In genomic region chr4:149168016-149168415, GRCm38 (mm10) we compare ENCODE assay signal across 12 mouse cellular contexts. TPM values are rescaled to one million over a fixed set of nuclear protein-coding genes. Genes with fewer than 3 reads are reported as not detected.
A peak's percentile ranks its signal among the peaks of the same experiment; 100 is the strongest.
DNase-seq lines count a peak whose midpoint lies in the region; ATAC-seq and TF ChIP-seq lines count a peak whose summit lies in the region.
"Had no signal": no experiment of that assay in that cellular context is flagged by ENCODE, and none has a peak within 500 bp of the region (broad histone marks: within the 10 kb centered on the region; RNA-seq: fewer than 3 reads in every experiment).

No protein-coding gene starts in this region.

- no peaks in the 10 kb centered on the region for H3K27me3 ChIP-seq in limb, embryonic 12.5 days
- no peaks in the 10 kb centered on the region for H3K27me3 ChIP-seq in limb, embryonic 10.5 days (ENCODE audit: low read depth, poor library complexity, severe bottlenecking)
- H3K27me3 ChIP-seq in G1E (ENCODE audit: insufficient read depth, low read length): no peaks in the 10 kb centered on the region
- H3K27me3 ChIP-seq in intestine, embryonic 15.5 days (replicated peaks): no peaks in the 10 kb centered on the region
- H3K27me3 ChIP-seq in neural tube, embryonic 13.5 days: no peaks in the 10 kb centered on the region
- no peaks in the 10 kb centered on the region for H3K27me3 ChIP-seq in midbrain, embryonic 16.5 days (ENCODE audit: control insufficient read depth, insufficient read depth, low read depth, low read length)

- TF ChIP-seq CTCF in G1E (IDR thresholded peaks at IDR 0.05; ENCODE audit: low read depth, low read length): no peak

- no peak overlapping the region for H3K27ac ChIP-seq in limb, embryonic 12.5 days
- H3K27ac ChIP-seq in limb, embryonic 10.5 days: no peak overlapping the region
- H3K27ac ChIP-seq in intestine, embryonic 15.5 days: no peak overlapping the region
- no peak overlapping the region for H3K27ac ChIP-seq in neural tube, embryonic 13.5 days (replicated peaks)
- no peak overlapping the region for H3K27ac ChIP-seq in midbrain, embryonic 16.5 days (ENCODE audit: low read length)

- peaks cover 20% of the 10 kb centered on the region for H3K36me3 ChIP-seq in limb, embryonic 12.5 days
- H3K36me3 ChIP-seq in limb, embryonic 10.5 days: peaks cover 23% of the 10 kb centered on the region
- peaks cover 35% of the 10 kb centered on the region for H3K36me3 ChIP-seq in G1E (replicated peaks)
- H3K36me3 ChIP-seq in intestine, embryonic 15.5 days: peaks cover 4% of the 10 kb centered on the region; the same call in 1 of the 2 replicates
- peaks cover 23% of the 10 kb centered on the region for H3K36me3 ChIP-seq in neural tube, embryonic 13.5 days
- H3K36me3 ChIP-seq in midbrain, embryonic 16.5 days (ENCODE audit: control insufficient read depth, insufficient read depth, low read length): peaks cover 3% of the 10 kb centered on the region; the same call in 1 of the 2 replicates

- no peak overlapping the region; the same call in 1 of the 2 replicates for H3K4me3 ChIP-seq in limb, embryonic 12.5 days (replicated peaks)
- H3K4me3 ChIP-seq in limb, embryonic 10.5 days: no peak overlapping the region
- peak overlapping the region; percentile 96; the same call in 1 of the 2 replicates for H3K4me3 ChIP-seq in G1E (ENCODE audit: low read depth, low read length)
- peak overlapping the region; percentile 83; the same call in 1 of the 2 replicates for H3K4me3 ChIP-seq in intestine, embryonic 15.5 days (replicated peaks)
- no peak overlapping the region for H3K4me3 ChIP-seq in neural tube, embryonic 13.5 days
- H3K4me3 ChIP-seq in midbrain, embryonic 16.5 days (ENCODE audit: low read depth, low read length): no peak overlapping the region

- H3K4me2 ChIP-seq in limb, embryonic 12.5 days: peak overlapping the region; percentile 83; the same call in 1 of the 2 replicates
- peak overlapping the region; percentile 81 for H3K4me2 ChIP-seq in intestine, embryonic 15.5 days (replicated peaks)
- peak overlapping the region; percentile 96; the same call in 1 of the 2 replicates for H3K4me2 ChIP-seq in neural tube, embryonic 13.5 days
- no peak overlapping the region for H3K4me2 ChIP-seq in midbrain, embryonic 16.5 days (ENCODE audit: low read length)

- no peak overlapping the region for H3K9ac ChIP-seq in limb, embryonic 12.5 days (replicated peaks)
- H3K9ac ChIP-seq in intestine, embryonic 15.5 days: no peak overlapping the region
- no peak overlapping the region for H3K9ac ChIP-seq in neural tube, embryonic 13.5 days
- no peak overlapping the region for H3K9ac ChIP-seq in midbrain, embryonic 16.5 days (ENCODE audit: low read depth, low read length)

- DNase-seq in limb, embryonic 10.5 days (ENCODE audit: low spot score): no peak
- DNase-seq in G1E (ENCODE audit: low spot score): no peak
- no peak for DNase-seq in thymus, adult 18-20 months
- DNase-seq: cerebellum, adult 2 months; gastrocnemius, postnatal 25 days; heart, postnatal 4 days; kidney, adult 2 months had no signal

- no peak for ATAC-seq in limb, embryonic 12.5 days (ENCODE audit: insufficient number of reproducible peaks, insufficient read depth, low FRiP score, low TSS enrichment, low read depth)
- ATAC-seq in G1E (ENCODE audit: extremely low read depth, insufficient number of reproducible peaks, low FRiP score, poor library complexity, severe bottlenecking): no peak
- ATAC-seq in intestine, embryonic 15.5 days: no peak
- no peak for ATAC-seq in neural tube, embryonic 13.5 days (ENCODE audit: low read depth)
- ATAC-seq in midbrain, embryonic 16.5 days: no peak

- no peaks in the 10 kb centered on the region for H3K9me3 ChIP-seq in limb, embryonic 12.5 days
- no peaks in the 10 kb centered on the region for H3K9me3 ChIP-seq in limb, embryonic 10.5 days (replicated peaks)
- H3K9me3 ChIP-seq in G1E (replicated peaks): no peaks in the 10 kb centered on the region
- H3K9me3 ChIP-seq in intestine, embryonic 15.5 days: no peaks in the 10 kb centered on the region
- H3K9me3 ChIP-seq in neural tube, embryonic 13.5 days: no peaks in the 10 kb centered on the region
- H3K9me3 ChIP-seq in midbrain, embryonic 16.5 days (replicated peaks; ENCODE audit: control insufficient read depth, low read length, poor library complexity, severe bottlenecking): no peaks in the 10 kb centered on the region

- WGBS in limb, embryonic 12.5 days: 86% methylated on average over 2 of the region's 2 CpGs
- WGBS in limb, embryonic 10.5 days: 90% methylated on average over 2 of the region's 2 CpGs
- WGBS in intestine, embryonic 15.5 days: 71% methylated on average over 2 of the region's 2 CpGs
- 65% methylated on average over 2 of the region's 2 CpGs for WGBS in neural tube, embryonic 13.5 days
- WGBS in midbrain, embryonic 16.5 days: 80% methylated on average over 2 of the region's 2 CpGs

- peaks cover 9% of the 10 kb centered on the region; the same call in 1 of the 2 replicates for H3K4me1 ChIP-seq in limb, embryonic 12.5 days (replicated peaks)
- peaks cover 28% of the 10 kb centered on the region for H3K4me1 ChIP-seq in limb, embryonic 10.5 days
- H3K4me1 ChIP-seq in G1E (ENCODE audit: insufficient read depth, low read depth, low read length): peaks cover 75% of the 10 kb centered on the region
- peaks cover 18% of the 10 kb centered on the region; the same call in 1 of the 2 replicates for H3K4me1 ChIP-seq in intestine, embryonic 15.5 days (replicated peaks)
- H3K4me1 ChIP-seq in neural tube, embryonic 13.5 days (replicated peaks): peaks cover 46% of the 10 kb centered on the region
- peaks cover 9% of the 10 kb centered on the region for H3K4me1 ChIP-seq in midbrain, embryonic 16.5 days (ENCODE audit: control insufficient read depth, insufficient read depth, low read length)

RNA-seq across cellular contexts. Expression of gene Pgd, which starts 1.4 kb away (rescaled TPM):
- 121 and 122 TPM in 2 replicates for polyA plus RNA-seq in limb, embryonic 12.5 days (2016; fragmentation: Nextera tagmentation; extraction: Ambion mirVana)
- polyA plus RNA-seq in limb, embryonic 10.5 days (2016; fragmentation: Nextera tagmentation; extraction: Ambion mirVana): 159 and 173 TPM in 2 replicates
- total RNA-seq in G1E (2014; fragmentation: Nextera tagmentation) (50.1 and 53.1 TPM in 2 replicates), G1E (2017) (58.2 and 68.0 TPM in 2 replicates)
- polyA plus RNA-seq in G1E (2012): 143 and 171 TPM in 2 replicates
- 195 and 210 TPM in 2 replicates for polyA plus RNA-seq in intestine, embryonic 15.5 days (2015; fragmentation: Nextera tagmentation; extraction: Ambion mirVana)
- polyA plus RNA-seq in neural tube, embryonic 13.5 days (2015; fragmentation: Nextera tagmentation; extraction: Ambion mirVana): 114 and 117 TPM in 2 replicates
- 110 and 114 TPM in 2 replicates for polyA plus RNA-seq in midbrain, embryonic 16.5 days (2015; fragmentation: Nextera tagmentation; extraction: Ambion mirVana)

RNA-seq across cellular contexts. Expression of gene Cenps, which starts 30.6 kb away (rescaled TPM):
- polyA plus RNA-seq in limb, embryonic 12.5 days (2016; fragmentation: Nextera tagmentation; extraction: Ambion mirVana): 46.9 and 47.9 TPM in 2 replicates
- 56.2 and 59.6 TPM in 2 replicates for polyA plus RNA-seq in limb, embryonic 10.5 days (2016; fragmentation: Nextera tagmentation; extraction: Ambion mirVana)
- total RNA-seq in G1E (2014; fragmentation: Nextera tagmentation): 7.6 and 7.7 TPM in 2 replicates
- 5.7 and 6.6 TPM in 2 replicates for total RNA-seq in G1E (2017)
- 22.3 and 24.6 TPM in 2 replicates for polyA plus RNA-seq in G1E (2012)
- polyA plus RNA-seq in intestine, embryonic 15.5 days (2015; fragmentation: Nextera tagmentation; extraction: Ambion mirVana): 21.0 and 23.8 TPM in 2 replicates
- polyA plus RNA-seq in neural tube, embryonic 13.5 days (2015; fragmentation: Nextera tagmentation; extraction: Ambion mirVana): 21.1 and 21.9 TPM in 2 replicates
- polyA plus RNA-seq in midbrain, embryonic 16.5 days (2015; fragmentation: Nextera tagmentation; extraction: Ambion mirVana): 17.7 and 18.9 TPM in 2 replicates

RNA-seq across cellular contexts. Expression of gene Cort, which starts 41.5 kb away (rescaled TPM):
- 0.33 and 0.87 TPM in 2 replicates for polyA plus RNA-seq in limb, embryonic 12.5 days (2016; fragmentation: Nextera tagmentation; extraction: Ambion mirVana)
- polyA plus RNA-seq in limb, embryonic 10.5 days (2016; fragmentation: Nextera tagmentation; extraction: Ambion mirVana): 0.23 and 0.24 TPM in 2 replicates
- total RNA-seq in G1E (2014; fragmentation: Nextera tagmentation) (1.8 TPM in 1 of 2 replicates, not detected in the other), G1E (2017) (0.44 TPM in 1 of 2 replicates, not detected in the other)
- polyA plus RNA-seq in G1E (2012): 8.2 and 9.2 TPM in 2 replicates
- polyA plus RNA-seq in intestine, embryonic 15.5 days (2015; fragmentation: Nextera tagmentation; extraction: Ambion mirVana): not detected in 2 replicates
- polyA plus RNA-seq in neural tube, embryonic 13.5 days (2015; fragmentation: Nextera tagmentation; extraction: Ambion mirVana): not detected in 2 replicates
- polyA plus RNA-seq in midbrain, embryonic 16.5 days (2015; fragmentation: Nextera tagmentation; extraction: Ambion mirVana): 0.45 and 0.77 TPM in 2 replicates
- polyA plus RNA-seq: kidney, adult 2 months; neural tube, embryonic 11.5 days had no signal

Comparison
In these comparisons a context has a peak if more than half of its experiments do, and no peak if none do; other contexts are left out.
1. H3K4me3 ChIP-seq: peak in G1E (single experiment) and intestine, embryonic 15.5 days (single experiment); none in limb, embryonic 12.5 days (single experiment), limb, embryonic 10.5 days (single experiment), neural tube, embryonic 13.5 days (single experiment) and midbrain, embryonic 16.5 days (single experiment).